Mouse (Mus musculus) right cerebral cortex, postnatal 36 days (tissue): ENCODE data around the gene Tulp4.

Experiments
- DNase-seq, 2 experiments: peaks; one replicate each; pipeline ENCODE4 v3.0.0; 2022; ENCODE audit warnings: low spot score in 2 of 2, mixed read lengths in 1 of 2

Tulp4 gene

GRCm38 (mm10) chr17:6106361-6107014 is at the start of gene Tulp4:
Tulp4 (plus strand) TSS chr17:6106437.
- peak; percentile 81 to 88 for DNase-seq

GRCm38 (mm10) chr17:6062793-6063192 is 43.4 kb upstream of the Tulp4 start:
- DNase-seq: no peak

- DNase-seq: no peak
Measured at GRCm38 (mm10) chr17:6063532-6063931, 42.7 kb upstream of the Tulp4 start.

GRCm38 (mm10) chr17:6066021-6066420 is 40.2 kb upstream of the Tulp4 start:
- DNase-seq: no peak

GRCm38 (mm10) chr17:6067613-6068012 is 38.6 kb upstream of the Tulp4 start:
- no peak for DNase-seq

GRCm38 (mm10) chr17:6069866-6070265 is 36.4 kb upstream of the Tulp4 start:
- DNase-seq: no peak

- DNase-seq: no peak
Measured at GRCm38 (mm10) chr17:6073405-6073804, 32.8 kb upstream of the Tulp4 start.

- peak; percentile 96 to 97 for DNase-seq
Measured at GRCm38 (mm10) chr17:6079287-6080122, 26.7 kb upstream of the Tulp4 start, which contains the start of the genes Serac1 and Gtf2h5. Serac1 (minus strand) TSS chr17:6079741. Gtf2h5 (plus strand) TSS chr17:6079786.

- DNase-seq: no peak
Measured at GRCm38 (mm10) chr17:6083323-6083890, 22.8 kb upstream of the Tulp4 start.

- no peak for DNase-seq
Measured at GRCm38 (mm10) chr17:6091604-6092003, 14.6 kb upstream of the Tulp4 start.

GRCm38 (mm10) chr17:6095579-6095978 is 10.7 kb upstream of the Tulp4 start:
- DNase-seq: no peak

- peak in 1 of 2 experiments; percentile 31 for DNase-seq
Measured at GRCm38 (mm10) chr17:6097884-6098283, 8.4 kb upstream of the Tulp4 start.

- no peak for DNase-seq
Measured at GRCm38 (mm10) chr17:6102287-6102686, 4.0 kb upstream of the Tulp4 start.

- DNase-seq: no peak
Measured at GRCm38 (mm10) chr17:6103566-6103965, 2.7 kb upstream of the Tulp4 start.

- peak; percentile 17 to 29 for DNase-seq
Measured at GRCm38 (mm10) chr17:6107015-6107601, 871 bp downstream of the Tulp4 start.

- DNase-seq: no peak
Measured at GRCm38 (mm10) chr17:6108175-6108574, 1.9 kb downstream of the Tulp4 start.

- no peak for DNase-seq
Measured at GRCm38 (mm10) chr17:6110956-6111355, 4.7 kb downstream of the Tulp4 start.

GRCm38 (mm10) chr17:6113653-6114052 is 7.4 kb downstream of the Tulp4 start:
- no peak for DNase-seq

GRCm38 (mm10) chr17:6115085-6115484 is 8.8 kb downstream of the Tulp4 start:
- no peak for DNase-seq

- DNase-seq: no peak
Measured at GRCm38 (mm10) chr17:6117148-6117725, 11.0 kb downstream of the Tulp4 start.

GRCm38 (mm10) chr17:6117917-6118316 is 11.7 kb downstream of the Tulp4 start:
- no peak for DNase-seq

- DNase-seq: no peak
Measured at GRCm38 (mm10) chr17:6118861-6119260, 12.6 kb downstream of the Tulp4 start.
